Mouse (Mus musculus) hindbrain, embryonic 11.5 days (tissue): ENCODE measurements around the gene Sema6d. TPM values are rescaled to one million over a fixed set of nuclear protein-coding genes. Genes with fewer than 3 reads are reported as not detected.

ENCODE experiments used
- ATAC-seq: fragments of 200-750 bp; cut with Nextera tagmentation; 2 replicates; pipeline ENCODE4 v1.8.0; 2017; ENCODE audit warnings: mild to moderate bottlenecking, moderate TSS enrichment, moderate library complexity; ENCODE audit not compliant: low FRiP score
- DNase-seq: peaks from one replicate; pipeline ENCODE4 v3.0.0-alpha.2; 2015; ENCODE audit warnings: low spot score
- H3K27ac ChIP-seq: fragments of 300-500 bp; sonication (generic); 2 replicates; pipeline ENCODE4 v1.5.1; 2014; ENCODE audit warnings: mild to moderate bottlenecking, low read depth, low read length
- H3K27me3 ChIP-seq: fragments of 300-500 bp; sonication (generic); 2 replicates; pipeline ENCODE4 v1.6.1; 2014; ENCODE audit warnings: mild to moderate bottlenecking, low read length, moderate library complexity, mixed read lengths; ENCODE audit not compliant: control insufficient read depth, insufficient read depth
- H3K36me3 ChIP-seq: fragments of 300-500 bp; sonication (generic); 2 replicates; pipeline ENCODE4 v1.6.1; 2014; ENCODE audit warnings: mild to moderate bottlenecking, low read length, moderate library complexity, mixed read lengths; ENCODE audit not compliant: control insufficient read depth, insufficient read depth
- H3K4me1 ChIP-seq: fragments of 300-500 bp; sonication (generic); replicated peaks from 2 replicates; pipeline ENCODE4 v1.6.1; 2014; ENCODE audit warnings: low read length, mixed read lengths; ENCODE audit not compliant: control insufficient read depth, insufficient read depth
- H3K4me2 ChIP-seq: fragments of 300-500 bp; sonication (generic); replicated peaks from 2 replicates; pipeline ENCODE4 v1.6.1; 2014; ENCODE audit warnings: mild to moderate bottlenecking, low read depth, low read length
- H3K4me3 ChIP-seq: fragments of 300-500 bp; sonication (generic); 2 replicates; pipeline ENCODE4 v1.5.1; 2014; ENCODE audit warnings: low read depth, low read length
- H3K9ac ChIP-seq: fragments of 300-500 bp; sonication (generic); 2 replicates; pipeline ENCODE4 v1.6.1; 2014; ENCODE audit warnings: low read depth, low read length
- H3K9me3 ChIP-seq: fragments of 300-500 bp; sonication (generic); 2 replicates; pipeline ENCODE4 v1.6.1; 2016; ENCODE audit warnings: low read length; ENCODE audit not compliant: control insufficient read depth
- WGBS: fragments of 180-500 bp; shearing (Covaris S2); extraction: QIAGEN DNeasy Blood & Tissue Kit; methylation state at CpG from one replicate; pipeline ENCODE4 v1.1.7; 2014; 5-methylcytosine and 5-hydroxymethylcytosine counted together
- polyA plus RNA-seq: library from polyadenylated mRNA; unstranded; fragments of >200 nt; fragmentation: Nextera tagmentation; extraction: Ambion mirVana; gene quantifications from 2 replicates; pipeline ENCODE4 v1.2.1, GENCODE M21; 2014

Gene Sema6d
- polyA plus RNA-seq, 1 experiment from 2014 or later: 26.2 TPM

GRCm38 (mm10) chr2:124641194-124641558 is 551.4 kb downstream of the Sema6d start:
- DNase-seq: peak; percentile 24
- ATAC-seq: peak; percentile 44
- no peaks in the 10 kb centered on the region for H3K27me3 ChIP-seq
- H3K4me2 ChIP-seq: no peak overlapping the region
- H3K36me3 ChIP-seq: no peaks in the 10 kb centered on the region
- H3K9ac ChIP-seq: no peak overlapping the region
- WGBS: 26% methylated on average over 5 of the region's 5 CpGs
- no peaks in the 10 kb centered on the region for H3K4me1 ChIP-seq
- no peak overlapping the region for H3K27ac ChIP-seq
- no peak overlapping the region for H3K4me3 ChIP-seq
- H3K9me3 ChIP-seq: no peaks in the 10 kb centered on the region

GRCm38 (mm10) chr2:124642131-124642530 is 552.4 kb downstream of the Sema6d start:
- H3K4me2 ChIP-seq: no peak overlapping the region
- H3K9me3 ChIP-seq: no peaks in the 10 kb centered on the region
- no peak for DNase-seq
- no peak overlapping the region for H3K4me3 ChIP-seq
- no peak for ATAC-seq
- H3K36me3 ChIP-seq: no peaks in the 10 kb centered on the region
- no peak overlapping the region for H3K27ac ChIP-seq
- no peaks in the 10 kb centered on the region for H3K27me3 ChIP-seq
- H3K4me1 ChIP-seq: no peaks in the 10 kb centered on the region
- H3K9ac ChIP-seq: no peak overlapping the region
- 76% methylated on average over 3 of the region's 3 CpGs for WGBS

- H3K4me2 ChIP-seq: no peak overlapping the region
- H3K27me3 ChIP-seq: no peaks in the 10 kb centered on the region
- H3K27ac ChIP-seq: no peak overlapping the region
- 92% methylated on average over 2 of the region's 2 CpGs for WGBS
- H3K4me3 ChIP-seq: no peak overlapping the region
- H3K9me3 ChIP-seq: no peaks in the 10 kb centered on the region
- no peaks in the 10 kb centered on the region for H3K36me3 ChIP-seq
- no peak overlapping the region for H3K9ac ChIP-seq
- DNase-seq (no peak), ATAC-seq (no peak)
- H3K4me1 ChIP-seq: no peaks in the 10 kb centered on the region
These were observed 560.8 kb downstream of the Sema6d start for GRCm38 (mm10) chr2:124650609-124651008.

- ATAC-seq (no peak), DNase-seq (no peak)
- 89% methylated on average over 5 of the region's 5 CpGs for WGBS
- H3K4me2 ChIP-seq: no peak overlapping the region
- H3K4me3 ChIP-seq: no peak overlapping the region
- no peaks in the 10 kb centered on the region for H3K4me1 ChIP-seq
- no peaks in the 10 kb centered on the region for H3K9me3 ChIP-seq
- no peaks in the 10 kb centered on the region for H3K36me3 ChIP-seq
- no peak overlapping the region for H3K9ac ChIP-seq
- H3K27ac ChIP-seq: no peak overlapping the region
- no peaks in the 10 kb centered on the region for H3K27me3 ChIP-seq
These were observed 561.4 kb downstream of the Sema6d start for GRCm38 (mm10) chr2:124651146-124651545.

GRCm38 (mm10) chr2:124653161-124653560 is 563.4 kb downstream of the Sema6d start:
- H3K9me3 ChIP-seq: no peaks in the 10 kb centered on the region
- DNase-seq (no peak), ATAC-seq (no peak)
- no peak overlapping the region for H3K4me2 ChIP-seq
- H3K9ac ChIP-seq: no peak overlapping the region
- 96% methylated on average over 7 of the region's 7 CpGs for WGBS
- 0 out of 2 replicates have a peak, but pooled peaks cover 3% of the 10 kb centered on the region for H3K36me3 ChIP-seq
- no peak overlapping the region for H3K27ac ChIP-seq
- H3K4me1 ChIP-seq: no peaks in the 10 kb centered on the region
- no peak overlapping the region for H3K4me3 ChIP-seq
- H3K27me3 ChIP-seq: no peaks in the 10 kb centered on the region

GRCm38 (mm10) chr2:124657358-124657757 is 567.6 kb downstream of the Sema6d start:
- 0 out of 2 replicates have a peak, but pooled peaks cover 3% of the 10 kb centered on the region for H3K36me3 ChIP-seq
- no peak overlapping the region for H3K27ac ChIP-seq

GRCm38 (mm10) chr2:124658374-124658773 is 568.6 kb downstream of the Sema6d start:
- Histone ChIP-seq H3K4me1 (no peaks in the 10 kb centered on the region), H3K27me3 (no peaks in the 10 kb centered on the region), H3K36me3 (0 out of 2 replicates have a peak, but pooled peaks cover 3% of the 10 kb centered on the region), H3K9ac (no peak overlapping the region), H3K4me3 (no peak overlapping the region), H3K27ac (no peak overlapping the region), H3K4me2 (no peak overlapping the region), H3K9me3 (no peaks in the 10 kb centered on the region)
- DNase-seq: no peak
- 90% methylated on average over 14 of the region's 14 CpGs for WGBS
- no peak for ATAC-seq

More at GRCm38 (mm10) chr2:124657358-124657757, 567.6 kb downstream of the Sema6d start:
- Histone ChIP-seq H3K4me2 (no peak overlapping the region), H3K4me3 (no peak overlapping the region), H3K4me1 (no peaks in the 10 kb centered on the region), H3K27me3 (no peaks in the 10 kb centered on the region), H3K9me3 (no peaks in the 10 kb centered on the region), H3K9ac (no peak overlapping the region)
- DNase-seq (no peak), ATAC-seq (no peak)
- WGBS: 80% methylated on average over 11 of the region's 11 CpGs

- no peak overlapping the region for H3K9ac ChIP-seq
- H3K9me3 ChIP-seq: no peaks in the 10 kb centered on the region
- H3K4me3 ChIP-seq: no peak overlapping the region
- 92% methylated on average over 13 of the region's 13 CpGs for WGBS
- no peak overlapping the region for H3K27ac ChIP-seq
- H3K27me3 ChIP-seq: no peaks in the 10 kb centered on the region
- no peak overlapping the region for H3K4me2 ChIP-seq
- H3K36me3 ChIP-seq: 0 out of 2 replicates have a peak, but pooled peaks cover 5% of the 10 kb centered on the region
- no peaks in the 10 kb centered on the region for H3K4me1 ChIP-seq
- ATAC-seq: no peak
- DNase-seq: no peak
These were observed 569.8 kb downstream of the Sema6d start for GRCm38 (mm10) chr2:124659601-124660000.

- Histone ChIP-seq H3K36me3 (0 out of 2 replicates have a peak, but pooled peaks cover 7% of the 10 kb centered on the region), H3K27me3 (no peaks in the 10 kb centered on the region)
- 88% methylated on average over 5 of the region's 5 CpGs for WGBS
These were observed 570.9 kb downstream of the Sema6d start for GRCm38 (mm10) chr2:124660686-124661085.

More at GRCm38 (mm10) chr2:124660686-124661085, 570.9 kb downstream of the Sema6d start:
- Histone ChIP-seq H3K4me1 (no peaks in the 10 kb centered on the region), H3K27ac (no peak overlapping the region), H3K9ac (no peak overlapping the region), H3K4me2 (no peak overlapping the region), H3K4me3 (no peak overlapping the region), H3K9me3 (no peaks in the 10 kb centered on the region)
- DNase-seq: no peak
- ATAC-seq: no peak
